Mouse (Mus musculus) large intestine, adult 2 months (tissue): Measurements from ENCODE around the gene Otop2. TPM values are rescaled to one million over a fixed set of nuclear protein-coding genes. Genes with fewer than 3 reads are reported as not detected.

Source experiments
- DNase-seq: peaks from one replicate; pipeline ENCODE4 v3.0.0-alpha.2; 2012; ENCODE audit warnings: low read depth, low spot score
- WGBS: fragments of 180-500 bp; shearing (Covaris S2); methylation state at CpG from one replicate; pipeline ENCODE4 v1.1.7; 2018; 5-methylcytosine and 5-hydroxymethylcytosine counted together
- polyA plus RNA-seq: library from polyadenylated mRNA; depleted of rRNA; stranded (reverse); fragments of >200 nt; gene quantifications from 2 replicates; pipeline ENCODE4 v1.2.3, GENCODE M21; 2012; rRNA removed

Otop2 gene
- polyA plus RNA-seq, 1 experiment: 0.05 TPM

- no peak for DNase-seq
- 58% methylated on average over 2 of the region's 2 CpGs for WGBS
Measured at GRCm38 (mm10) chr11:115372737-115373136, 65.8 kb downstream of the Otop2 start.

- no peak for DNase-seq
- 2% methylated on average over 30 of the region's 30 CpGs for WGBS
Measured at GRCm38 (mm10) chr11:115373805-115374694, 67.1 kb downstream of the Otop2 start.

GRCm38 (mm10) chr11:115374695-115375425 is 67.9 kb downstream of the Otop2 start:
- DNase-seq: no peak
- WGBS: 62% methylated on average over 12 of the region's 12 CpGs

- 22% methylated on average over 7 of the region's 7 CpGs for WGBS
Measured at GRCm38 (mm10) chr11:115376722-115377121, 69.8 kb downstream of the Otop2 start.

GRCm38 (mm10) chr11:115377254-115377653 is 70.3 kb downstream of the Otop2 start:
- no peak for DNase-seq

More at GRCm38 (mm10) chr11:115376722-115377121, 69.8 kb downstream of the Otop2 start:
- DNase-seq: no peak

GRCm38 (mm10) chr11:115377854-115378253 is 70.9 kb downstream of the Otop2 start:
- DNase-seq: no peak
- 93% methylated on average over 7 of the region's 7 CpGs for WGBS

More at GRCm38 (mm10) chr11:115377254-115377653, 70.3 kb downstream of the Otop2 start:
- WGBS: 89% methylated on average over 4 of the region's 4 CpGs

- 20% methylated on average over 9 of the region's 9 CpGs for WGBS
- no peak for DNase-seq
Measured at GRCm38 (mm10) chr11:115381276-115381675, 74.3 kb downstream of the Otop2 start.

Other genes starting within 250 kb of the Otop2 start
- gene Cd300e, start 245.0 kb upstream of the Otop2 start, polyA plus RNA-seq: 0.19 and 0.59 TPM in 2 replicates
- 3.5 and 4.5 TPM in 2 replicates for gene Rab37, start 215.7 kb upstream of the Otop2 start, polyA plus RNA-seq
- gene Cd300lf, start 173.2 kb upstream of the Otop2 start, polyA plus RNA-seq: 4.8 and 6.3 TPM in 2 replicates
- gene Slc9a3r1, start 143.8 kb upstream of the Otop2 start, polyA plus RNA-seq: 492 and 733 TPM in 2 replicates
- 7.9 and 10.1 TPM in 2 replicates for gene Tmem104, start 119.7 kb upstream of the Otop2 start, polyA plus RNA-seq
- 25.3 and 25.4 TPM in 2 replicates for gene Nat9, start 119.3 kb upstream of the Otop2 start, polyA plus RNA-seq
- 0.04 TPM in 2 replicates for gene Grin2c, start 39.9 kb upstream of the Otop2 start, polyA plus RNA-seq
- 10.0 and 11.8 TPM in 2 replicates for gene Fdxr, start 30.1 kb upstream of the Otop2 start, polyA plus RNA-seq
- gene Fads6, start 9.5 kb upstream of the Otop2 start, polyA plus RNA-seq: 0.51 and 0.53 TPM in 2 replicates
- 0.02 and 0.11 TPM in 2 replicates for gene Ush1g, start 14.9 kb downstream of the Otop2 start, polyA plus RNA-seq
- gene Otop3, start 27.6 kb downstream of the Otop2 start, polyA plus RNA-seq: 0.06 and 0.12 TPM in 2 replicates
- gene Hid1, start 60.6 kb downstream of the Otop2 start, polyA plus RNA-seq: 25.7 and 34.6 TPM in 2 replicates
- 4.0 and 4.2 TPM in 2 replicates for gene Cdr2l, start 74.8 kb downstream of the Otop2 start, polyA plus RNA-seq
- gene Mrpl58, start 96.6 kb downstream of the Otop2 start, polyA plus RNA-seq: 77.6 and 92.0 TPM in 2 replicates
- 177 and 188 TPM in 2 replicates for gene Atp5h, start 112.8 kb downstream of the Otop2 start, polyA plus RNA-seq
- 24.2 and 29.0 TPM in 2 replicates for gene Kctd2, start 113.0 kb downstream of the Otop2 start, polyA plus RNA-seq
- 0.86 and 1.9 TPM in 2 replicates for gene Trim80, start 133.4 kb downstream of the Otop2 start, polyA plus RNA-seq
- 74.5 and 172 TPM in 2 replicates for gene Slc16a5, start 155.3 kb downstream of the Otop2 start, polyA plus RNA-seq
- 8.0 and 9.7 TPM in 2 replicates for gene Armc7, start 168.5 kb downstream of the Otop2 start, polyA plus RNA-seq
- gene Nt5c, start 184.7 kb downstream of the Otop2 start, polyA plus RNA-seq: 144 and 157 TPM in 2 replicates
- 503 and 505 TPM in 2 replicates for gene Jpt1, start 207.2 kb downstream of the Otop2 start, polyA plus RNA-seq
- gene Sumo2, start 229.1 kb downstream of the Otop2 start, polyA plus RNA-seq: 45.3 and 50.3 TPM in 2 replicates